Mouse (Mus musculus) adrenal gland (tissue): ENCODE measurements around the gene Dnah5.
"Not testable (repeated sequence)": the region's sequence is repeated elsewhere in the genome, so short reads cannot be mapped to it uniquely, and the experiment has no call there.

ENCODE experiments used
- intact Hi-C: fragments of 180-260 bp; cut with DNase I; formaldehyde crosslinking; loops from one replicate; pipeline ENCODE4 v1.15.1; 2025

Dnah5 gene

DNA sequence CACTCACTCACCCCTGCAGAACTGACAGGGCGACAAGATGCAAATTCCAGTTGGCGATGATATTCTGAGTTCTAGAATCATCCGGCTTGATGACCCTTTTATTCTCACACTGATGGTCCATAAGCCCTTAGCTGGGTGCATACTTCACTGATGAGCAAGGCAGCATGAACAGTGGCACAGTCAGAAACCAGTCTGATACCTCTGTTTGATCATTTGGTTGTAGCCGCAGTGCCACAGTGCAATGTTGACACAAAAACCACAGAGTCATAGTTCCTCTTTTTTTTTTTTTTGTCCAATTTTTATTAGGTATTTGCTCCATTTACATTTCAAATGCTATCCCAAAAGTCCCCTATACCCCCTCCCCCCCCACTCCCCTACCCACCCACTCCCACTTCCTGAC lies 95.9 kb downstream of the Dnah5 start:
- intact Hi-C loops: no loop called here

GRCm38 (mm10) chr15:28307131-28307530 lies 103.6 kb downstream of the Dnah5 start:
- intact Hi-C loops: no loop called here

DNA sequence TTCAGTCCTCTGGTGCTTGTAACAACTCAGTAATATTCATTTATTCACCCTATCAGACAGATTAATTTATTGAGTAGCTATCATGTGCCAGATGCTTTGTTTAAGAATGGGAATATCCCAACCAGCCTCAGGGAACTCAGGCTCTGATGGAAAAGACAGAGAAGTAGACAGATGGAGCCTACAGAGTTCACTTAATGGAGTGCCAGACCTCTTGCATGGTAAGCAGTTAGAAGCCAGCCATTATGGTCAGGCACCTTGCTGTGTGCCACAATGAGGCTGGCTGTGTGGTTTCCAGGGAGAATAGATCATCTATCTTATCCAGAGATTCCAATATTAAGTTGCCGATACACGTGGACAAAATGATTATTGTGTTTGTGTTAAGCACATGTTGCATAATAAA lies 104.3 kb downstream of the Dnah5 start:
- intact Hi-C loops: no loop called here

DNA sequence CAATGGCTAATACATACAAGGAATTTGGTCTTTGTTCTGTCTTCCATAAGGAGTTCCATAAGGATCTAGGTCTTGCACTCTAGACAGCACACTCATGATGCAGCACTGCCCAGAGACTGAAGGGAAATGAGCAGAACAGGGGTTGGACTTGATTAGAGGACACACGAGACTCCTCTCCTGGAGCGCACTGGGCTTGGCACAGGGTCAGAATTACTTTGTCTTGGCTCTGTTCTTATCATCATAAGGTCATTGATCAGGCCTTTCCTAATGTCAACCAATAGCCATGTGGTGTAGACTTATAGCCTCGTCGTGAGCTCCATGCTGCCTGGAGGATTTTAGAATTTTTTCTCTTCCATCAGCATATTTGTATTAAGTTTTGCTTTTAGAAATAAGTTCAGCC lies 107.0 kb downstream of the Dnah5 start:
- intact Hi-C loops: no loop called here

GRCm38 (mm10) chr15:28313451-28313850 lies 109.9 kb downstream of the Dnah5 start:
- intact Hi-C loops: no loop called here

DNA sequence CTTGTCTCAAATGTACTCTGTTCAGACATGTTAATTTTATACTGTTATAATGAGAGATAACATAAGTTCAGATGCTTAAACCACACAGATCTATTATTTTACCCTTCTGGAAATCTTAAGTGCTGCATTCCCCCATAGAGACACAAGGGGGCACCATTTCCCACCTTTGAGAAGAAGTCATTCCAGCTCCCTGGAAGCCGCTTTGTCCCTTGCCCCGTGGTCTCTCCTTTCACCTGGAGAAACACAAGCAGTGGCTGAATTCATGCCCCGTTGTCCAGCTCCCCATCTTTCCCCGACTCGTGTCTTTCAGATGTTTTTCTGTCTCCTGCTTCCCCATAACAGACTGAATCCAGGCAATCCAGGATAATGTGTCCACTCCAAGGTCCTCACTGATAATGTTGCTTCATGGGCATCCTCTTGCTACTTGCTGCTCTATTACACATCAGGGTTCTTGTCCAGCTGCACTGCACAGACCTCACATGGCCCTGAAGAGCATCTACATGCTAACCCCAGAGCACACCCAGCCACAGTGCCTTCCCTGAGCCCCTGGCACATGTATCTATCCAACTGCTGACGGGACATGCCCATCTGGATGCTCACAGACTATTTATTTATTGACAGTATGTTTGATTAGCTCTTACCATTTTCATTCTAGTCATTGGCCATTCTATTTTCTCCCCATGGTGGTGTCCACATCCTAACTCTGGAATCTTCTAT lies 112.4 kb downstream of the Dnah5 start:
- intact Hi-C loops: no loop called here

GRCm38 (mm10) chr15:28322533-28322932 lies 119.0 kb downstream of the Dnah5 start:
- intact Hi-C loops: no loop called here

DNA sequence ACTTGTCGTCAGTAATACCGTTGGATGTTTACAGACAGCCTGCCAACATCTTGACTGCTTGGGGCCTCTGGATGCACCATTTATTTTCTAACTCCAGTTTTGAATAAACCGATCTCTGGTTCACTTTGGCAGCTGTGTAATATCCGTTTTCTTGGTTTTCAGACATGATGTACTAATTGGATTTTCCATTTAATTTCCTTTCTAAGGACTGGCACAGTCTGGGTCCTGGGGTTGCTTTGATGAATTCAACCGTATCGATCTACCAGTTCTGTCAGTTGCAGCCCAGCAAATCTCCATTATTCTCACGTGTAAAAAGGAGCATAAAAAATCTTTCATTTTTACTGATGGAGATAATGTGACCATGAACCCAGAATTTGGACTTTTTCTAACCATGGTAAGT lies 123.4 kb downstream of the Dnah5 start:
- intact Hi-C loops: no loop called here

GRCm38 (mm10) chr15:28327441-28327840 lies 123.9 kb downstream of the Dnah5 start:
- intact Hi-C loops: no loop called here

GRCm38 (mm10) chr15:28341151-28341550 lies 137.6 kb downstream of the Dnah5 start:
- intact Hi-C loops: no loop called here

- intact Hi-C loops: no loop called here
Measured at GRCm38 (mm10) chr15:28367561-28367960, 164.0 kb downstream of the Dnah5 start.

DNA sequence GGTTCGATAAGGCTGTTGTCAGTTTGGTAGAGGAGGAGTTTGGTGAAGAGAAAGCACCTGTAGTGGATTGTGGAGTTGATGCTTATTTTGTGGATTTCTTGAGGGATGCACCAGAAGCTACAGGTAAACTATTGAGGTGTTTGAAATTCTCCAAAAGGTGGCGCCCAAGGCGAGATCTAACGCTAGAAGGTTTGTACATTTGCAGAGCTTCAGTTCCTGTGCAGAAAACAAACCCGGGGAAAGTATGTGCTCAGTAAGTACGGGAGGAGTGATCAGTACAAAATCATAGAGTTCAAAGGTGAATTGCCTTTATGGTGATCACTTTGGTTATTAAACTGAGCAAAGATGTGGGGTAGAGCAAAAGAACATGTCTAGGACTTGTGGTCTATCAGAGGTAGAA lies 166.9 kb downstream of the Dnah5 start:
- intact Hi-C loops: no loop called here

DNA sequence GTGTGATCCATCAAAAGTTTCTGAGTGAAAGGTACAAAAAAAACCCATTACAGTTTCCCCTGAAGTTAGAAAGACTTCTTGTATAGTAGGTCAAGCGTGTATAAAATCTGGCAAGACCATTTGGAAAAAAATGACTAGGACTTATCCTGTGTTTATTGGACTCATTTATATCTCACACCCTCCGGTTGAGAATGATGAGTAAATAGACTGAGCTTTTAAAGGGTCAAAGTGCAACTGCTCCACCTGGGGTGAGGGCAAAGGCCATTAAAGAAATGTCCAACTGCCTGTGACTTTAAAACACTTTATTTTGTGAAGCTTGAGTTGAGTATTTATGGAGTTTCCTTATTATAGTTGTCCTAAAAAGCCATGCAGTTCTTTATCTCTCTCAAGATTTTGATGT lies 168.0 kb downstream of the Dnah5 start:
- intact Hi-C loops: no loop called here

- intact Hi-C loops: no loop called here
Measured at GRCm38 (mm10) chr15:28374394-28374793, 170.8 kb downstream of the Dnah5 start.

DNA sequence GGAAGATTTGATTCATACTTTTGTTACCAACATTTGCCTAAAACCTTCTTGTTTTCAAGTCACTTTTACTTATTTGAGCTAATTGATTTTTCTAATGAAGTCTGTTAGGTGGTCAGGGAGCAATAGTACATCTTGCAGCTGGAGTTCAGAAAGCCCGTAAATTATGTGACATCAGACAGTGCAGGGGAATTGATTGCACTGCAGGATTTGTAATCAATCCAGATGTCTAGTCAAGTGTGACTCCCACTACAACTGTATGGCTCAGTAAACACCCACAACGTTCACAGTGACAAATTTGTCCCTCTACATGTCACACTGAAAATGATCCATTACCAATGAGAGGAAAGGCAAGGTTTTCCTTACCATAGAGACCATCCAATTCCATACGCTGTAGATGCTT lies 177.4 kb downstream of the Dnah5 start:
- intact Hi-C loops: no loop called here

- intact Hi-C loops: not testable (repeated sequence)
Measured at GRCm38 (mm10) chr15:28393723-28394122, 190.2 kb downstream of the Dnah5 start.

- intact Hi-C loops: no loop called here
Measured at GRCm38 (mm10) chr15:28395481-28395880, 191.9 kb downstream of the Dnah5 start.

DNA sequence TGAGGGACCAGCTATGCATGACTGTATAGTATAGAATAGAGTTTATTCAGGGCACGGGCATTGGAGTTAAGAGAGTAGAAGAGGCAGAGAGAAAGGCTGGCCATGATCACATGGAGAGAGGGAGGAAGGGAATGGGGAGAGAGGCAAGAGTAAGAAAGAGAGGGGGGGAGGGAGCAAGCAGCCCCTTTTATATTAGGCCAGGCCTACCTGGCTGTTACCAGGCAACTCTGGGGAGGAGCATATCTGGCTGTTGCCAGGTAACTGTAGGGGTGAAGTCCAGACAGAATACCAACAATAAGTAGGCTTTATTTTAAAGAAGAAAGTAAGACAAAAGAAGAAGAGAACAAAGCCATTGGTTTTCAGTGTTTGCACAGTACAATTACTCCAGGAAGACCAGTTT lies 194.9 kb downstream of the Dnah5 start:
- intact Hi-C loops: no loop called here

GRCm38 (mm10) chr15:28399258-28399657 lies 195.7 kb downstream of the Dnah5 start:
- intact Hi-C loops: no loop called here

GRCm38 (mm10) chr15:28404630-28405029 lies 201.1 kb downstream of the Dnah5 start:
- intact Hi-C loops: no loop called here

- intact Hi-C loops: no loop called here
Measured at GRCm38 (mm10) chr15:28405136-28405535, 201.6 kb downstream of the Dnah5 start.

- intact Hi-C loops: no loop called here
Measured at GRCm38 (mm10) chr15:28439702-28440101, 236.2 kb downstream of the Dnah5 start.

- intact Hi-C loops: no loop called here
Measured at GRCm38 (mm10) chr15:28444494-28444893, 240.9 kb downstream of the Dnah5 start.
